Mouse (Mus musculus) cerebellum, adult 2 months (tissue): ENCODE measurements at regions not wholly inside any gene's neighbourhood (a gene's known extent, or its start where the extent isn't known, plus 50 kb on each side); places are given as distances from the start of the nearest gene placed in this dataset.

Source experiments
- CTCF ChIP-seq: fragments of 200-500 bp; IDR thresholded peaks from 2 replicates; pipeline ENCODE4 v1.5.1; 2011; ENCODE audit warnings: low read depth, mild to moderate bottlenecking, control low read depth, low read length, moderate library complexity, borderline replicate concordance; ENCODE audit not compliant: insufficient read depth
- POLR2A ChIP-seq: fragments of 200-500 bp; IDR thresholded peaks from 2 replicates; pipeline ENCODE4 v1.6.1; 2011; ENCODE audit warnings: low read length, control low read depth, borderline replicate concordance; ENCODE audit not compliant: insufficient read depth

DNA sequence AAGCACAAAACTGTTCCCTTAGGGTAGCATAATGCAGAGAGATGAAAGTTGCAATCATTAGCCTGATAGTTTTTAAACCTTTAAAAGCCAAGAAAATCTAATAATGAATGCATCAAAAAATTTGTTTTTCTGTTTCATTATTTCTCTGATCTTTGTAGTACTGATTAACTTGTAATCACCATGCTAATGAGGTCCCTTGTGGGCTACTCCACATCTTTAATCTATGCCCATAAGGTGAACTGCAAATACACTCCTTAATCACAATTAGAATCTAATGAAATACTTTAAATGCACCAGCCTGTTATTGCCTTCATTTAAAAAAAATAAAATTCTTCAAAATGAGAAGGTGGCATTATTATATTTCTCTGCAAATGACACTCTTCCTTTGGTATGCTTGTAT lies 493.9 kb upstream of the Slc39a10 start:
- TF ChIP-seq CTCF (no peak), POLR2A (no peak)
